Mouse (Mus musculus): Measurements from ENCODE around the gene Retreg1.

The Retreg1 gene

GRCm38 (mm10) chr15:25943386-25944137 lies 100.6 kb downstream of the Retreg1 start:
- CTCF ChIA-PET: interaction anchor here (0.5 kb wide), 1 partner anchor 50 kb away, joined by 17 read pairs; no protein-coding TSS in a partner anchor

DNA sequence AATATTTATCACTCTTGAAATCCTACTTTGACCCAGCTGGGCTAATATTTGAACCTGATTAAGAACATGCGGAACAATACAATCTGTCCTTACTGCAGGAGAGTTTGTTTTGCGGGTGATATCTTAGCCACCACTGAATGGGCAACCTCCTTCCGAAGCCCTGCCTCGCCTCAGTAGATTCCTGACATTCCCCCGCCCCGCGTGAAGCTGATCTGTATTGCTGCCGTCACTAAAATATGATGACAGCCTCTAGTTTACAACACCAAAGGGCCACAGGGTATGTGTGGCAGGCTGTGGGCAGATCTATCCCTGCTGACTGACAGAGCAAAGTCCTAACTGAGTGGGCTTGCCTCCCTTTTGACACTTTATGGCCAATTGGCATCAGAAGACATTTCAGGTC lies 102.2 kb downstream of the Retreg1 start:
- CTCF ChIA-PET: no interaction called here

GRCm38 (mm10) chr15:25946482-25946881 lies 103.5 kb downstream of the Retreg1 start:
- CTCF ChIA-PET: interaction anchor here (0.7 kb wide), 1 partner anchor 1990 kb away, joined by 4 read pairs; no protein-coding TSS in a partner anchor

GRCm38 (mm10) chr15:25947383-25947782 lies 104.4 kb downstream of the Retreg1 start:
- CTCF ChIA-PET: no interaction called here

- CTCF ChIA-PET: no interaction called here
These were observed 105.6 kb downstream of the Retreg1 start for GRCm38 (mm10) chr15:25948257-25949223.

DNA sequence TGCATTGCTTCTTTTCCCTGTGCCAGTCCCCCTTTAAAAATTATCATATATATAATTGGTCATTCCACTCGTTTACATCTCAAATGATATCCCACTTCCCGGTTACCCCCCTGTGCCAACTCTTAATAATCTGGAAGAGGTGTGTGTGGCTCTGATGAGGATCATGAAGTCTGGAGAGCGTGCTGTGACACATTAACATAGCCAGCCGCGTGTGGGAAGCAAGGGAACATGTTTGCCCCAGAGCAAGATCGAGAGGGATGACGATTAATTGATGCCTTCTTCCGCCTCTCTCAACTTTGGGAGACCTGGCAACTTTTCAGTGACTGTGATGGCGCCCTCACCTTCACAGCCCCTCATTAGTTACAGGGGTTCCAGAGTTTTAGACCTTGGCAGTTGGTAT lies 106.7 kb downstream of the Retreg1 start:
- CTCF ChIA-PET: no interaction called here

GRCm38 (mm10) chr15:25950584-25950983 lies 107.6 kb downstream of the Retreg1 start:
- CTCF ChIA-PET: no interaction called here

DNA sequence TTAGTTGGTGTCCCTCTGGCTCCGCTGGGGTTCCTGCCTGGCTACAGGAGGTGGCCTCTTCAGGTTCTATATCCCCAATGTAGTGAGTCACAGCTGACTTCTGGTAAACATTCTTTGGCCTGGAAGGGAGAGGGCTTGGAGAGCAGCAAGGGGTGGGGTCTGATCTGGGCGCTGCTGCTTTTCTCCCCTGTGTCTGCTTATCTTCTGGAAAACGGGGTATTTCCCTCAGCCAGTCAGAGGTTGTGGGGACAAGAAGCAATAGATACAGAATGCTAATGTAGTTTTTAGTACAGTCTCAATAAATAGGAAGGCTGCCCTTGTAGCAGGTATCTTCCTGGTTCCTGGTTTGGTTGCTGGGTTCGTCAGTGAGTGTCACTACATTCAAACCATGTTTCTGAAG lies 108.1 kb downstream of the Retreg1 start:
- CTCF ChIA-PET: no interaction called here

- CTCF ChIA-PET: no interaction called here
These were observed 113.0 kb downstream of the Retreg1 start for GRCm38 (mm10) chr15:25956001-25956400.

DNA sequence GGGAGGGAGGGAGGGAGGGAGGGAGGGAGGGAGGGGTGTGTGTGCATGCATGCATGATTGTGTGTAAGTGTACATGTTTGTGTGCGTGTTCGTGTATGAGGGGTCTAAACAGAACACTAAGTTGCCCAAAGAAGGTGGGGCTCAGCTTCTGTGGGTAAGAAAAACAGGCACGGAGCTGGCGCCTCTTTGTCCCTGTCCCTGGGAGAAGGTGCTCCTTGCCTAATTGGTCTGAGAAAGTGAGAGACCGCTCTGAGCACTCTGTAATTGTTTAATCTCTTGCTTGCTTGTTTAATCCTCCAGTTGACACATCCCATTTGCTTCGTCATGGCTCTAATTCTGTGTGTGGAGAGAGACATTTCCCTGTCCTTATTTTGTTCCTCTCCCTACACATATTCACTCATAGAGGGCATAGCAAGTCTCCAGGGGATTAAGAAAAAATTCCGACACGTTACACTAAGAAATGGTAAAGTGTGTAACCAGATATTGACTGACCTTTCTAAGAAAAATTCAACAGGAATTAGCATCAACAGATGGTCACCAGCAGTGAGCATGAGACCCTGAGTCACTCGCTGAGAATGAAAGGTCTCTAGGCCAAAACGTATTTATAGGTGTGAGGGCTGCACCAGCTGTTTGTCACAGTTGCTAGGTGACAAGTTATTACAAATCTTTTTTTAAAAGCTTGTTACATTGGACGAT lies 113.6 kb downstream of the Retreg1 start:
- CTCF ChIA-PET: no interaction called here

DNA sequence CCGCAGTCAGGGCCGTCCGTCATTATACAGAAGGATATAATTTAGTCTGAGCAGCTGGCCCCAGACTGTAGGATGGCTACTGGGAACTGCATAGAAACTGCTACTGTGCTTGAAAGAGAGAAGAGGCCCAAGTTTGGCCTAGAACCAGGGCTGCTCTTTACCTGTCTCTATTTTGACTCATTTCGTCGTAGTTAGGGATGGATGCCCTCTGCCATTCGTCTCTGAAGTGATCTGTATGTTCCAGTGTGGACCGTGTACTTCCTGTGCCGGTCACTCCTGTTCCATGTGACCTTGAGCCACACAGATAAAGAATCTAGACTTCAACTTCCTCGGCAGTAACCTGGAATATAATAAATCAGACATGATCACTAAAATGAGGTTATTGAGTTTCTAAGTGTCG lies 114.7 kb downstream of the Retreg1 start:
- CTCF ChIA-PET: no interaction called here

DNA sequence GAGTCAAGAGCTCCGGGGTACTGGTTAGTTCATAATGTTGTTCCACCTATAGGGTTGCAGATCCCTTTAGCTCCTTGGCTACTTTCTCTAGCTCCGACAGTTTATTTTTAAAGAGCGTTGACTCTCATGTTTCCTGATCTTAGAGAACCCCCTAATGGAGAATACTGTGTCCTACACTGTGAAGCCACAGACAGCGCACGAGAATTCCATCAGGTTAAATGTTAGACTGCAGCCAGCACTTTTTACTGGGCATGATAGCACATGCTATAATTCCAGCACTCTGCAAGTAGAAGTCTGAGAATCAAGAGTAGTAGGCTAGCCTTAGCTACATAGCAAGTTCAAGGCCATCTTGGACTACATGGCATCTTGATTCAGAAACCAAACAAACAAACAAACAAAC lies 116.4 kb downstream of the Retreg1 start:
- CTCF ChIA-PET: interaction anchor here (1.1 to 1.2 kb wide), 2 partner anchors 29 to 147 kb away, joined by 3 read pairs; no protein-coding TSS in a partner anchor

GRCm38 (mm10) chr15:25960231-25960630 lies 117.3 kb downstream of the Retreg1 start:
- CTCF ChIA-PET: interaction anchor here (1.1 kb wide), 1 partner anchor 29 kb away, joined by 3 read pairs; no protein-coding TSS in a partner anchor

- CTCF ChIA-PET: no interaction called here
These were observed 123.3 kb downstream of the Retreg1 start for GRCm38 (mm10) chr15:25966220-25966774.

DNA sequence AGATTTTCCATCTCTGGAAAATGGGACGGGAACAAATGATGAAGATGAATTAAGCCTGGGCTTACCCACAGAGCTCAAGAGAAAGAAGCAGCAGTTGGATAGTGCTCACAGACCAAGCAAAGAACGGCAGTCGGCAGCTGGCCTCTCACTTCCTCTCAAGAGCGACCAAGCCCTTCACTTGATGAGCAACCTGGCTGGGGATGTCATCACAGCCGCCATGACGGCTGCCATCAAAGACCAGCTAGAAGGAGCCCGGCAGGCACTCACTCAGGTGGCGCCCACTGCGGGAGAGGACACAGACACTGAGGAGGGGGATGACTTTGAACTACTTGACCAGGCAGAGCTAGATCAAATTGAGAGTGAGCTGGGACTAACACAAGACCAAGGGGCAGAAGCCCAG lies 128.6 kb downstream of the Retreg1 start:
- CTCF ChIA-PET: interaction anchor here (0.9 kb wide), 1 partner anchor 15 kb away, joined by 4 read pairs; no protein-coding TSS in a partner anchor

DNA sequence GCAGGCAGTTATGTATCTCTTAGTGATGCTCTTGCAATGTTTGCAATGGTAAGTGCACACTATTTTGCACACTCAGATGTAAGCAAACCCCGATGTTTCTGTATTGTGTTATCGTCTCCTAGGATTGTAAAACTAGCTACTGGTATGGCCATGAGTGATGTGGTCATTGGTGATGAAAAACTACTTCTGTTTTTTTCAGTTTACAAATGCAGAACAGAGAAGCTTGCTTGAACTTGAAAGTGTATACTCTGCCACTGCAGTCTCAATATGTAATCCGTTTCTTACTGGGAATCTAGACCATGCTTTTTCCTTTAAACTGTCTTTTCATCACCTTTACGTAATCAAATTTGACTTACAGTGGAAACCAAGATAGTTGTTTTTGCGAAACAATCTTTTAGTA lies 129.8 kb downstream of the Retreg1 start:
- CTCF ChIA-PET: no interaction called here

DNA sequence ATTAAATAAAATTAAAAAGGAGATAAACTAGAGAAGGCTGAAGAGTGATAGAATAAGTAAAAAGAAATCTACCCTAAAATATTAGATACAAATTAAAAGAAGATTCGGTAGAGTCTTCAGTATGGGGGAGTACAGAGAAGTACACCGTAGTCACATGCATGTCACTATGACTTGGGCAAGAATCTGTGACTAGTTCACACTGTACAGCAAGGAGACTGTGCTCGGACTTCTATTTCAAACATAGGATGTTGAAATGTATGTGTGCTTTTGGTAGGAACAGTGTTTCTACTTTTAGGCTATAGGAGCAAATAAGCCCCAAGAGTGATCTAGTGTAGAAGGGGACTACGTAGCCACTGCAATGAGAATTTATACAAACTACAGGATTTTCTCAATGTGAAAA lies 131.4 kb downstream of the Retreg1 start:
- CTCF ChIA-PET: no interaction called here

DNA sequence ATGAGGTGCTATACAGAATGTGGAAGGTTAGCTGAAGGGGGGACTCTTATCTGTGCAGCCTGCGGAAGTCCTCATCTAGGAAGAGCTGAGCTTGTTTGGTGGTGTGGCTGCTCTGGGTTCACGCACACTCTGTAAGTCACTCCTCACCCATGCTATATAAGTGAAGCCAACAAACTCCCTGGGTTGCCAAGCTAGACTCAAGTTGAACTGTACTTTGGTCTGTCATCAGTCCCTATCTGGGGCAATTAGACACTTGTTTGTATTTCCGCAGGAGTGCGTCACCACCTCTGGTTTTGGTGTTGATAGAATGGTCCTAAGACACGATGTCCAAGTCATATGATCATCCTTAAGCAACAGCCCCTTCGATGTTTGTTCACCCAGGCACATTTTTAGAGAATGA lies 132.8 kb downstream of the Retreg1 start:
- CTCF ChIA-PET: interaction anchor here (1.0 kb wide), 1 partner anchor 170 kb away, joined by 3 read pairs; no protein-coding TSS in a partner anchor

DNA sequence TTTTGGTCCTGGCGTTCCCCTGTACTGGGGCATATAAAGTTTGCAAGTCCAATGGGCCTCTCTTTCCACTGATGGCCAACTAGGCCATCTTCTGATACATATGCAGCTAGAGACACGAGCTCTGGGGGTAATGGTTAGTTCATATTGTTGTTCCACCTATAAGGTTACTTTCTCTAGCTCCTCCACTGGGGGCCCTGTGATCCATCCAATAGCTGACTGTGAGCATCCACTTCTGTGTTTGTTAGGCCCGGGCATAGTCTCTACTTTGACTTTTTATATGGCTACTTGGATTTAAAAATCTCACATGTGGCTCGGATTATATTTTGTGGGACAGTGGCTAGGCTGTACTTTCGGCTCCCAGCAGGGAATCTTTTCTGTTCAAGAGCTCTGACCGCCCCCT lies 140.6 kb downstream of the Retreg1 start:
- CTCF ChIA-PET: interaction anchor here (0.7 kb wide), 1 partner anchor 178 kb away, joined by 4 read pairs; no protein-coding TSS in a partner anchor

GRCm38 (mm10) chr15:25984067-25984733 lies 141.2 kb downstream of the Retreg1 start, which contains the start of gene Zfp622:
TSS of gene Zfp622 (plus strand) at chr15:25984366.
- CTCF ChIA-PET: interaction anchor here (0.7 kb wide), 1 partner anchor 179 kb away, joined by 4 read pairs; no protein-coding TSS in a partner anchor

All from spleen, embryonic (tissue).